In genomic region chr9:119610563-119611166, GRCm38 (mm10) we compare ENCODE assay signal across 24 mouse cellular contexts. TPM values are rescaled to one million over a fixed set of nuclear protein-coding genes. Genes with fewer than 3 reads are reported as not detected.
"Had no signal": no experiment of that assay in that cellular context is flagged by ENCODE, and none has a peak within 500 bp of the region (broad histone marks: within the 10 kb centered on the region; RNA-seq: fewer than 3 reads in every experiment).

No protein-coding gene starts in this region.

- H3K4me1 ChIP-seq: hindbrain, embryonic 12.5 days; intestine, embryonic 15.5 days; limb, embryonic 15.5 days; liver, embryonic 12.5 days had no signal

- H3K36me3 ChIP-seq: heart, embryonic 10.5 days; heart, embryonic 12.5 days; hindbrain, embryonic 10.5 days; hindbrain, embryonic 12.5 days; intestine, embryonic 15.5 days; limb, embryonic 13.5 days; limb, embryonic 15.5 days; liver, embryonic 12.5 days had no signal

- DNase-seq: gastrocnemius, postnatal 25 days; heart, adult 18-20 months; heart, postnatal 10 days; heart, postnatal 4 days; kidney, adult 18-20 months; kidney, adult 8-10 months; kidney, postnatal 10 days; kidney, postnatal 25 days; kidney, postnatal 4 days had no signal

- H3K27me3 ChIP-seq: heart, embryonic 12.5 days; hindbrain, embryonic 12.5 days; intestine, embryonic 15.5 days; limb, embryonic 13.5 days; limb, embryonic 15.5 days; liver, embryonic 12.5 days had no signal

- H3K9me3 ChIP-seq: heart, embryonic 10.5 days; heart, embryonic 12.5 days; hindbrain, embryonic 10.5 days; hindbrain, embryonic 12.5 days; intestine, embryonic 15.5 days; limb, embryonic 13.5 days; limb, embryonic 15.5 days; liver, embryonic 12.5 days had no signal

- H3K27ac ChIP-seq: heart, embryonic 10.5 days; hindbrain, embryonic 10.5 days; hindbrain, embryonic 12.5 days; hindbrain, embryonic 14.5 days; intestine, embryonic 15.5 days; layer of hippocampus, adult 2 months; left cerebral cortex, adult 2 months; limb, embryonic 13.5 days; limb, embryonic 15.5 days; liver, embryonic 12.5 days; liver, embryonic 14.5 days had no signal

- H3K4me3 ChIP-seq: heart, embryonic 10.5 days; heart, embryonic 12.5 days; hindbrain, embryonic 10.5 days; hindbrain, embryonic 12.5 days; intestine, embryonic 15.5 days; layer of hippocampus, adult 2 months; left cerebral cortex, adult 2 months; limb, embryonic 13.5 days; limb, embryonic 15.5 days; liver, embryonic 12.5 days had no signal

- H3K9ac ChIP-seq: heart, embryonic 12.5 days; hindbrain, embryonic 12.5 days; hindbrain, embryonic 14.5 days; intestine, embryonic 15.5 days; limb, embryonic 13.5 days; limb, embryonic 15.5 days; liver, embryonic 12.5 days; liver, embryonic 14.5 days had no signal

RNA-seq across cellular contexts. Expression of gene Scn5a, which starts 31.8 kb away (rescaled TPM):
- total RNA-seq: granulocyte monocyte progenitor cell, adult 5-6 weeks; liver, adult 2 months had no signal
- polyA plus RNA-seq: inflammation-experienced regulatory T-cells, adult 6 months; liver, adult 2 months had no signal
